Mouse (Mus musculus) frontal cortex, postnatal 25 days (tissue): ENCODE data around the gene Trp53i13.

Experiments
- DNase-seq, 2 experiments: peaks; one replicate each; pipeline ENCODE4 v3.0.0; 2022; ENCODE audit warnings: low spot score in 2 of 2

Gene Trp53i13

DNA sequence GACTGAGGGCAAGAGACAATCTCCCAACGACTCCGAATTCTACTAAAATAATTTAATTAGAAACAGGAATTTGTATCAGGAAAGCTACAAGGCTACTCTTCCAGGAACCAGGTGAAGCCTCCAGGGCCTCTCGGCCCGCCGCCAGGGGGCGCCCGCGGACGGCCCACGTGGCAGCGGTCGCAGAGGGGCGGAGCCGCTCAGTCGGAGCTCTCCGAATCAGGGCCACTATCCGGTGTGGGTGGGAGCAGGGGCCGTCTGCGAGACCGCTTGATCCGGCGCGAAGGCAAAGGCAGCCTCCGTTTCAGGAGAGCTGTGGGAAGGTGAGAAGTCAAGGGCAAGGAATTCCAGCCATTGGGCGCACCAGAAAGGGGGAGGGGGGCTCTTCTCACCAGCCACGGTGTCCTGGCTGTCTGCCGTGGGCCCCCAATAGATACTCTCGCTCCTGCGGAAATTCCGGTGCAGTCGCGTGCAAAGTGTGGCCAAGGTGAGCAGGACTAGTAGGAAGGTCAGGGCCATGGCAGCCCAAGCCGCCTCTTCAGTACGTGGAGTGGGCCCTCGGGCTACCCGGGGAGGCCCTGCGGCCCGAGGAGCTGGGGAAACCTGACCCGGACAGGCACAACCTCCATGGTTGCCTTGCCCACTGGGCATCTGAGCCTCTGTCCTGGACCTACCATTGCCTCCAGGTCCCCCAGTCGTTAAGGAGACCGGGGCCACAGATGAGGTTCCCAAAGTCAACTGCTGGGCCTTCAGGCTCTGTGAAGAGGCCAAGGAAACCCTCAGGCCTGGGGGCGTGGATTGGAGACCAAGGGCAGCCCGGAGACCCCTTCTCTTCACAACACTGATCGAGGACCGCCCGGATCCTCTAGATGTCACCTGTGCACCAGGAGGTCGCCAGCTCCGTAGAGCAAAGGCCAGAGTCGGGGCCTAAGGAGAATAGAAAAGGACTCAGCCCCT, 7.4 kb downstream of the Trp53i13 start:
- peak; percentile 73 to 79 for DNase-seq

DNA sequence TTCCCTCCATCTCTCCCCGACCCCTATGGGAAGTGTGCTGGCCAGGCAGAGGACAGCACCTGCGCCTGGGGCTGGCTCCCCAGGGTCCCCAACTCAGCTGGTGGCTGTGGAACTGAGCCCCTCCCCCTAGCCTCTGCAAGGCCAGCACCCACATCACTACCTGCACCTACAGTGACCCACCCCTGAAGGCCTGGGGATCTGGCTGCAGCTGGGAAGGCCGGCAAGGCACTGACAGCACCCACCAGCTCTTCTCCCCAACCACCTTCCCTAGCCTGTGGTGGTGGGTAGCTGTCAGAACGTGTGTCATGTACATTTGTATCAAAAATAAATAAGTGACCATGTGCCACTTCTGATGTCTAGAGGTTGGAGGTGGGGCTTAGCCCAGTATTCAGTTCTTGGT, 8.4 kb downstream of the Trp53i13 start:
- DNase-seq = no peak

DNA sequence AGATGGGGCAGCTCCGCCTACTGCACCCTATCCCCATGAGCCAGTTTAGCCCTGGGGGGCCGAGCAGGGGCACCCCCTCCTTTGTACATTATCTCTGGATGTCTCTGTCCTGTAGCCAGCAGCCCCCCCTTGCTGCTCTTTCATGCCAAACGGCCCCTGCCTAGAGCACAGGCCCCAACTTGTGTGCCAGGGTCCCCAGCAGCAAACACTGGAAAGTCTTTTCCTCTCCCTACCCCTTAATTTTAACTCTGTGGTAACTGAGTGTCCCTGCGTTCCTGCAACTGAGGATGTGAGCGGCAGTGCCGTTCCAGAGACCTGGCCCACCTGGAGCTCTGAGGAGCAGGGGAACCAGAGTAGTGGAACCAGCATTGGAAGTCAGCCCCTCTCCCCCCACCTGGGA, 8.8 kb downstream of the Trp53i13 start:
- DNase-seq = no peak

DNA sequence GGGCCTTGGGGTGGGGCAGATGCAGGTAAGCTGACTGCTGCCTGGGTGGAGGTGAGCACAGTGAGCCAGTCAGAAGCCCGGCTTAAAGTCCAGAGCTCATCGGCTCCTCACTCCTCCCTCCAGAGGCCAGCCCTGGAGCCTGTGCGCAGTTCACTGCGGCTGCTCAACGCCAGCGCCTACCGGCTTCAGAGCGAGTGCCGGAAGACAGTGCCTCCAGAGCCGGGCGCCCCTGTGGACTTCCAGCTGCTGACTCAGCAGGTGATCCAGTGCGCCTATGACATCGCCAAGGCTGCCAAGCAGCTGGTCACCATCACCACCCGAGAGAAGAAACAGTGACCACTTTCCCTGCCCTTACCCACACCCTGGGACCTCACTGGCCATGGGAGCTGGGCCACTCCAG, 9.5 kb downstream of the Trp53i13 start:
- no peak for DNase-seq

DNA sequence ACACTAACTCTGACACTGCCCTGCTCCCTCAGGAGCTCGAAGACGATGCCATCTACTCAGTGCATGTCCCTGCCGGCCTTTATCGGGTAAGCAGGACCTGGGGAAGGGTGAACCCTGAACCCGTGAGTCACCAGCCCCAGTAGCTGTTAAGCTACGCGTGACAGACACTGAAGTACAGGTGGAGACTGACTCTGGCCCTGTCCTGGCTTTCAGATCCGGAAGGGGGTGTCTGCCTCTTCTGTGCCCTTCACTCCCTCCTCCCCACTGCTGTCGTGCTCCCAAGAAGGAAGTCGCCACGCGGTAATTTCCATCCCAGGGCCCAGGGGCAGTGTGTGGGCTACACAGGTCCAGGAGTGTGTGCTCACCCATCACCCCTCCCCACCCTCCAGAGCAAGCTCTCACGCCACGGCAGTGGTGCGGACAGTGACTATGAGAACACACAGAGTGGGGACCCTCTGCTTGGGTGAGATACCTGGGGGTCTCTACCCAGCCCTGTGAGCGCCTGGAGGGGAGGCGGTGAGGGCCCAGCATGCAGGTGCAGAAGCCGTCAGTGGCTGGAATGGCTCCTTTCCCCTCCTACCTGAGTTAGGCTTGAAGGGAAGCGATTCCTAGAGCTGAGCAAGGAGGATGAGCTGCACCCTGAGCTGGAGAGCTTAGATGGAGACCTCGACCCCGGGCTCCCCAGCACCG, 10.3 kb downstream of the Trp53i13 start:
- no peak for DNase-seq

DNA sequence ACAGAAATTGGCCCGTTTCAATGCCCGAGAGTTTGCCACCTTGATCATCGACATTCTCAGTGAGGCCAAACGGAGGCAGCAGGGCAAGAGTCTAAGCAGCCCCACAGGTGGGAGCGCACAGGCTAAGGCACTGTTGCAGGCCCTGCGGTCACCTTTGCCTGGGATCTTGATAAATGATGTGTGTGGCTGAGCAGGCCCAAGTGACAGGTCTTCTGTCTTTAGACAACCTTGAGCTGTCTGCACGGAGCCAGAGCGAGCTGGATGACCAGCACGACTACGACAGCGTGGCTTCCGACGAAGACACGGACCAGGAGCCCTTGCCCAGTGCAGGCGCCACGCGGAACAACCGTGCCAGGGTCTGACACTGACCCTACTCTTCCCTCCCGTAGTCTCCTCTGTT, 11.4 kb downstream of the Trp53i13 start:
- DNase-seq = no peak

DNA sequence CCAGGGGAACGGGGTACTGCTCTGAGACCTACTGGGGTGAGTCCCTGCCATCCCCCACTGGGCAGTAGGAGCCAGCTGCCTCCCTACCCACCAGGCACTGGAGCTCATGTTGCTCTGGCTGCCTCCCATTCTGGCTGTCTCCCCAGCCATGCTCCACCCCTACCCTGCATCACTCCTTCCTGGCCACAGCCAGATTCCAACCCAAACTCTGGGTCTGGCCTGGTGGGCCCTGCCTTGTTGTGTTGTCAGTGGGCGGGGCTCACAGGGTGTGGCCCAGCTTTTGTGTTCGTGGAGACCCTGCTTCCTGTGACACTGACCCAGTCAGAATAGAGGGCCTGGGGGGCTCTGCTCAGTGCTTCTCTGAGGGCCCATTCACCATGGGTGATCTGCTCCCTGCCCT, 12.3 kb downstream of the Trp53i13 start:
- DNase-seq = no peak

DNA sequence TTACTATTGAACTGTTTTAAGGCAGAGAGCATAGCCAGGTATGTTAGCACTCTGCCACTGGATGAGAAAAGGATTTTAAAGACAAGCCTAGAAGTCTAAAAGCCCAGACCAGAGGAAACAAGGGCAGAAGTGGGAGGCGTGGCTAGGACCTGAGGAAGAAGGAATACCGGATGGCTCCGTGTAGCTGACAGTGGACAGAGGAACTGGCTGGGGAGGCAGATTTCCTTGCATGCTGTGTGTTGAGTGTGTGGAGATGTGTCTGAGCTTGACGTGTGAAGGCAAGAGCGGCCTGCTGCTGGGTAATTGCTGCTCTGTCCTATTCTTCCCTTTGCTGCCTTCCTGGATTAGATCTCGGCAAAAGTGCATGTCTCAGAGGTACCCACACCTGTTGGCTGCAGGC, 13.3 kb downstream of the Trp53i13 start:
- no peak for DNase-seq

DNA sequence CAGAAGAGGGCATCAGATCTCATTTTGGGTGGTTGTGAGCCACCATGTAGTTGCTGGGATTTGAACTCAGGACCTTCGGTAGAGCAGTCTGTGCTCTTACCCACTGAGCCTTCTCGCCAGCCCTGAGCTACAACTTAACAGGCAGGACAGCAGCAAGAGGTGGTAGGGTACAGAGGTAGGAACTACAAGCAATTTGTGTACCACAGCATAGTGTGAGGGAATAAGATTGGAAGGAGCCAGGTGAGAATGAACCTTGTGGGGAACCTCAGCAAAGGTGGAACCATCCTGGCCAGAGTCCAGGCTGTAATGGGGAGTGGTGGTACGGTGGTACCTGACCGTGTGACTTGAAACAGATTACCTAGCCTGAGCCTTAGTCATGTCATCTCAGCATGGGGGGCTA, 13.8 kb downstream of the Trp53i13 start:
- no peak for DNase-seq

DNA sequence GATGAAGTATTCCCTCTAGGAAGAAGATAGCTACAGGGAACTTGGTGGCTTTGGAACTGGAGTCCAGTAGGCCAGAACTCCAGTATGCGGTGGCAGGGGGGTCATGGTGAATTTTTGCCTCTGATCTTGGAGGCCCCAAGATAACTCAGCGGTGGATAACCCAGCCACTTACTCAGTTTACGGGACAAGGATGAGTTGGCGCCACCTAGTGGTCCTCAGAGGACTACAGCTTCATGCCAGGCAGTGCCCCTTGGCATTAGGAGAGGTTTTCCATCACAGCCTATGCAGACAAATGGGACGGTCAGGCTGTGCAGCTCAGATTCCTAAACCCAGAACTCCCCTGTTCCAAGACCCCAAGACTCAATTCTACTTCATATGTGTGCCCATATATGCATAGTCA, 14.4 kb downstream of the Trp53i13 start:
- peak; percentile 59 to 73 for DNase-seq

DNA sequence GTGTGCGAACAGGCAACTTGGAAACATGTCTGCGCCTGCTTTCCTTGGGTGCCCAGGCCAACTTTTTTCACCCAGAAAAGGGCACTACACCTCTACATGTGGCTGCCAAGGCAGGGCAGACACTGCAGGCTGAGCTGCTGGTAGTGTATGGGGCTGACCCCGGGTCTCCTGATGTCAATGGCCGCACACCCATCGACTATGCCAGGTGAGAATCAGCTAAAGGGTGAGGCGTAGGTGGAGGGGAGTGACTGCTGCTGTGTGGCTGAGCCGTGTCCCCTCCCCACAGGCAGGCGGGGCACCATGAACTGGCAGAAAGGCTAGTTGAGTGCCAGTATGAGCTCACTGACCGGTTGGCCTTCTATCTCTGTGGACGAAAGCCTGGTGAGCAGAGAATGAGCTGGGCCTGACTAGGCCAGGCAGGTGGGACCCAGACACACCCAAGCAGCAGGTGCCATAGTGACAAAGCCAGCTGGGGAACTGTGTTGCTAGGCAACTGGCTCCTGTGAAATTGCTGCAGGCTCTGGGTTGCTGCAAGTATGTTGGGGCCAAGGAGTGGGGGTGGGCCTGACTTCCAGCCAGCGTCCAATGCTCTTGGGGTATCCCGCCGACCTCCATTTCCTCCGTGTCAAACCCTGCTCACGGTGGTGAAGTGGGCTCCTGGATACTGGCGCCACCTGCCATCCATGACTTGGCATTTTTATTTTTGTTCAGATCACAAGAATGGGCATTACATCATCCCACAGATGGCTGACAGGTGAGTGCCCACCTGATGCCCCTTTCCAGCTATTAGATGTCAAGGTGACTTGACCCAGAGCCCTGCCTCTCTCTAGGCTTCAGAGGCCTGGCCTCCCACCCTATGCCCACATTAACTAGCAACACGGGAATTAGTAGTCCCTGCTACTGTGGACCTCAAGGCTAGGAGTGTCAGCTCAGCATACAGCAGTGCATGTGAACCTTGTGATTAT, 15.1 kb downstream of the Trp53i13 start:
- no peak for DNase-seq

DNA sequence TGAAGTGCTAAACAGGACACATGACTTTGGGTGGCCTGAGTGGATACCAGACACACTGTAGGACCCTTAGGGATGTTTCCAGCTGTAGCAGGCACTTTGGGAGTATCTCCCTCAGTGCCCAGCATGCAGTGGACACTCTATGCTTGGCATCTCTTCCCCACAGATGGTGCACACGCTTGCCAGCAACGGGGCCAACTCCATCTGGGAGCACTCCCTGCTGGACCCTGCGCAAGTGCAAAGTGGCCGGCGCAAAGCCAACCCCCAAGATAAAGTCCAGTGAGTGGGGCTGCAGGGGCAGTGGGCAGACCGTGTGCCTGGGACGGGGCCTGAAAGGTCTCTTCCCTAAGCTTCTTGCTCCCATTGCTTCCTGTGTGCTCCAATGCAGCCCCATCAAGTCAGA, 16.4 kb downstream of the Trp53i13 start:
- no peak for DNase-seq

DNA sequence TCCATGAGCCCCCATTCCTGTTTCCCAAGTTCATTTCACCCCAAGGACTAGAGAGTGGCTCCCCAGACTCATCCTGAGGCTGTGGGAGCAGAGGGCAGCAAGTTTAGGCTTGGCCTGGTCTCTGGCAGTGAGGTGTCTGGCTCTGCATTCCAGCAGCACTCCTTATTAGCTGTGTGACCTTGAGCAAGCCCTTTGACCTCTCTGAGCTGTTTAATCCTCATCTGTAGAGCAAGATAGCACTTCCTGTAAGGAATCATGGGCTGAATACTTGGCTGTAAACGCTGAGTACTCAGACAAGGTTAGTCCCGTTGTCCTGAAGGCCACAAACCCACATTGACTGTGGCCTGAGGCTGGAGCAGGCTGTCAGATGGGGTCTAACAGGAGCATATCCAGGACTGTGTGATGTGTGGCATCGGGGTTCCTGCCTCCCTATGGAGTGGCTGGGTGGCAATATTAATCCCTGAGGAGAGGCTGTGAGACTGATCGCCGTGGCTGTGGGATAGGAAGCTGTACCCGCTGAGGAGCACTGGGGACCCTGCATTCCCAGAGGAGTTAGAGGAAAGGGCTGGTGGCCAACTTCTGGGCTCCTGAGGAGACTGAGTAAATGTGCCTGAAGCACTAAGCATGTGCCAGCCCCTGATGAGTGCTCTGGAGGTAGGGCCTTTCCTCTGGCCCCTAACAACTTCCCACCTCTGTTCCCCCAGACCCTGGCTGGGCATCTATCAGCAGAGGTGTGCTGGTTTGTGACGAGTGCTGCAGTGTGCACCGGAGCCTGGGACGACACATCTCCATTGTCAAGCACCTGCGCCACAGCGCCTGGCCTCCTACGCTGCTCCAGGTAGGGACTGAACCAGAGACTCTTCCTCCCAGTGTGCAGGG, 17.3 kb downstream of the Trp53i13 start:
- DNase-seq = no peak

DNA sequence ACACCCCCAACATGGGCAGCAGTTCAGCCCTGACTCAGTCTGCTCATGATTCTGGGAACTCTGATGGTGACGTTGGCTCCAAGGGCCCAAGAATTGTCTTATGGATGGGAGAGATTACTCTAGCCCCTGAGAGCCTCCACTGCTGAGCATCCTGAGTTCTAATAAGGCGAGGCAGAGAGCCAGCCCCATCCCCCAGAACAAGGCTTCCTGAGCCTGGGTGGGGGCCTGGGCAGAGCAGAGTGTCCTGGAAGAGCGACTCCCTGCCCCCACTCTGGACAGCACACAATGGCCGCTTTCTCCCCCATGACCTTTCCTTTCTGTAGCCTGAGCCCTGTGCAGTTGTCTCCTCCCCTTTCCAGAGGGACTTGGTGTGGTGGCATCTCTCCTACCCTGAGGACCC, 17.9 kb downstream of the Trp53i13 start:
- DNase-seq = no peak

DNA sequence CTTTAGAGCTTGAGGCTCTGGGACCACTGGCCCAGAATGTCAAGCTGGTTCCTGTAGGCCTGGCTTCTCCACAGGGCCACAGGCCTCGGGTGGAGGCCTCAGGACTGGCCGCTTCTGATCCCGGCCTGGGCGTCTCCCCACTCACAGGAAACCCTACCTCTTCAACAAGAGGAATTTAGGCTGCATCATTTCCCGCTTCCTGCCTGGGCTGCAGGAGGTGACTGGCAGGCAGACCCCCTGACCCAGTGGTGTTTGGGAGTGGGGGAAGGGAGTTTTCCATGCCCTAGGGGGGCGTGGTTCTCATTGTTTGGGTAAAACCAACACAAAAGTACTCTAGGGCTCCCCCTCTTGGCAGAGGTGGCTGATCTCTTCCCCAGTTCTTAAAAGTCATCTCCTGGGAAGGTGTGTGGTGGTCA, 18.4 kb downstream of the Trp53i13 start:
- DNase-seq = no peak

DNA sequence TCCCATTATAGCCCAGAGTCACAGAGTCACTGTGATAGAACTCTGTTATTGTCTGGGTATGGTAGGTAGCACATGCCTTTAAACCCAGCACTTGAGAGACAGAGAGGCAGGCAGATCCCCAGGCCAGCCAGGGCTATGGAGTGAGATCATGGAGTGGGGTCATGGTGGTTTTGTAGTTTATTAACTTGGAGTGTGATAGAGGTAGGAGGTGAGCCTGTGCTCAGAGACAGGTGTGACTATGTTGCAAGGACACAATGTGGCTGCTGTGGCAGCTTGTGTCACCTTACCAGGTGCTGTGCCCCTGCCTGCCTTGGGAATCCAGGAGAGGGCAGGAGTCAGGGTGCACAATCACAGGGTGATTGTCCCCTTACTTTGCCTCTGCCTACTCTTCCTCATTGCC, 20.3 kb downstream of the Trp53i13 start:
- DNase-seq = no peak

DNA sequence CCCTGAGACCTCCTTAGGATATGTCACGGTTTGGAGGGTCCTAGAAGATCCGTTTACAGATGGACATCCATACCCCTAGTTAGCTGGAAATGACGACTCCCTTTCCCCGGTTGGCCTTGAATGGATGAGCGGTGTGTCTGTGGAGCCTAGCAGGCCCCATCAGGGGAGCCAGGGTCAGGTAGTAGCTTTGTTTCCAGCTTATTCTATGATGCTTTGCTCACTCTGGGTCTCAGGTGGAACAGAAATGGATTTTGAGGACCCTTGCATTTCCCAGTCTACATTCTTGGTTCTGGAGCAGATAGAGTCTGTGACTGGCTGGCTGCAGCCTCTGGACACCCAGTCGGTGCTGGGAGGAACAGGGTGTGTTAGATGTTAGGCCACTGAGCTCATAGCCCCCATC, 21.0 kb downstream of the Trp53i13 start:
- DNase-seq = no peak

DNA sequence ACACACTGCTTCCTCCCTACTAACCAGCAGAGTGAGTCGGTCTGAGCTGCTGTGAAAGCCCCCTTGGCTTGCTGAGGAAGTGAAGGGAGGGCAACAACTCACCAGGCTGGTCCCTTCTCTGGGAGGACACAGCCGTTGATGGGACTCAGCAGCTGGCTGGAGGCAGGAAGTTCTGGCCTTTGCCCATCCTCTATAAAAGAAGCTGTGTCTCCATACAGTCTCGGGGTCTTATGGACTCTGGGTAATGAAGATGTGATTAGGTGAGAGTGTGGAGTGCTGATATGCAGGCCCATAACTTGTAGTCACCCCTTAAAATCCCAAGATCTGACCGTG, 21.5 kb downstream of the Trp53i13 start:
- no peak for DNase-seq

DNA sequence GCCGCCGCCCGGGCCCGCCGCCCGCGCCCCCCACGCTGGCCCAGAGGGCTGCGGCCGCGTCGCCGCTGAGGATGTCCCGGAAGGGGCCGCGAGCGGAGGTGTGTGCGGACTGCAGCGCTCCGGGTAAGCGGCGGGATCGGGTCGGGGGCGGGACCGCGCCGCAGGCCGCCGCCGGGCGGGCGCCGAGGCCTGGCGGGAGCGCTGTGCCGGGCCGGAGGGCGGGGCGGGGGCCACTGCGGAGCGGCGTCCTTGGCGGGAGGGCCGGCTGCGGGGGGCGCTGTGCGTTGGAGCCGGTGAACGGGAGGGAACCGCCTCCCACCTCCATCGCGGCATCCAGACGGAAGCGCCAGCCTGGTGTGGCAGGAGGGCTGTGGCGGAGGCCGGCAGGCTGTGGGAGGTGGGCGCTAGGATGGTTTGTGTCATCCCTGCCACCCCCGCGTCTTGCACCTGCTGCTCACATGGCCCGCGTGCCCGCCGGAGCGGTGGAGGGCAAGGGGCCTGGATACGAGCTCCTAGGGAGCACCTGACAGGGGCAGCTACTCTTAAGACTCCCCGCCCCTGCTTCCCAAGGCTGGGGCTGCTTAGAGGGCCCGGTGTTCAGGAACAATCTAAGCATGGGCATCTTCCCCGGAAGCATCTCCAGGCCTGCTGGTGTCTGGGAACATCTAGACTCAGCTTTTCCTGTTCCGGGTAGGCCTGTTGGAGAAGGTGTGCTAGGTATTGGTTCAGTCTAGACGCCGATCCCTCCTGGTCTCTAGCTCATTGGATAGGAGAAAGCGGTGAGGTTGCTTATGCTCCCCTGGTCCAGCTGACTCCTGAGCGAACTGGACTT, 22.1 kb downstream of the Trp53i13 start, which contains the start of gene Git1:
Gene Git1 (plus strand): TSS at position 51 of the 832 bp plus-strand sequence.
- peak in 1 of 2 experiments; percentile 47 for DNase-seq

DNA sequence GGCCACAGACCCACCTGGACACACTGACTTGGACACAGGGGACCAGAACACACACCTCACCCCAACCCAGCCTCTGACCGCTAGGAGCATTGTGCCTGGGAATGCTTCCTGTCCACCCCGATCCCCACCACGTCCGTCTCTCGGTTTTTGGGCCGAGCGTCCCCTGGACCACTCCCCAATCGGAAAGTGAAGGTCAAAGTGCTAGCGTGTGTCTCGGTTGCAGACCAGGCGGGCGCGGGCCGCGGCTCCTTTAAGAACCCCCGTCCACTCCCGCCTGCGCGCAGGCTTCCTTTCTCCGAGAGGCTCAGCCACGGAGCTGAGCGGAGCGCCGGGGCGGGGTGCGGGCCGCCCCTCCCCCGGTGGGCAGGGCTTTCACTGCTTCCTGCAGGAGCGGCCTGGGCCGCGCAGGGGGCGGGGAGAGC, 22.9 kb downstream of the Trp53i13 start:
- DNase-seq = peak; percentile 80 to 85
